Mouse (Mus musculus): ENCODE data around the gene Cmss1.

DNA sequence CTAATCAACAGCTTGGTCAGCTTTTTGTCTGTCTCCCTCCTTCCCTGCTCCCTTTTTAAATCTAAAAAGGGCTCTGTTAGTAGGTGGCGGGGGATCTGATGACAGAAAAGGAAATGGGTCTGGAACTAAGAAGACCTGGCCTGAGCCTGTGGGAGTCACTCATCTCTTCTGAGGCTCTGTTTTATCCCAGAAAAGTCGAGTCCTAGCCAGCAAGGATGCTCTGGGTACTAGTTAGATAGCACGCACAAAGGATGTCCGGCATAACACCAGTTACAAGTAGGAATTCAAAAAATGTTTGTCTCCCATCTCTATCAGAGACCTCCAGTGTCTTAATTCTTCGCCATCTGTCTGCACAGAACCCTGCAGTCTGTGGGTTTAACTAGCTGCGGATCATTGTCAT, 301.2 kb downstream of the Cmss1 start:
- TF ChIP-seq CTCF (IDR thresholded peaks at IDR 0.05; ENCODE audit: low read depth): no peak
- no peak for TF ChIP-seq EP300 (optimal IDR thresholded peaks at IDR 0.05)

Data from stomach, postnatal 0 days (tissue).